Mouse (Mus musculus): Measurements from ENCODE around the gene Tex14.
"Not testable (repeated sequence)": the region's sequence is repeated elsewhere in the genome, so short reads cannot be mapped to it uniquely, and the experiment has no call there.

Tex14 gene

GRCm38 (mm10) chr11:87448476-87449199, 43.8 kb downstream of the Tex14 start:
- peak; percentile 68 for DNase-seq (ENCODE audit: low spot score)

GRCm38 (mm10) chr11:87449200-87449547, 44.3 kb downstream of the Tex14 start:
- DNase-seq (ENCODE audit: low spot score) = no peak

GRCm38 (mm10) chr11:87449847-87450246, 45.0 kb downstream of the Tex14 start:
- DNase-seq (ENCODE audit: low spot score) = not testable (repeated sequence)

- DNase-seq (ENCODE audit: low spot score) = not testable (repeated sequence)
These were observed 47.9 kb downstream of the Tex14 start for GRCm38 (mm10) chr11:87452779-87453178.

- DNase-seq (ENCODE audit: low spot score) = no peak
These were observed 48.6 kb downstream of the Tex14 start for GRCm38 (mm10) chr11:87453216-87454034.

- no peak for DNase-seq (ENCODE audit: low spot score)
These were observed 49.3 kb downstream of the Tex14 start for GRCm38 (mm10) chr11:87454035-87454690.

- no peak for DNase-seq (ENCODE audit: low spot score)
These were observed 50.7 kb downstream of the Tex14 start for GRCm38 (mm10) chr11:87455573-87455972.

GRCm38 (mm10) chr11:87455984-87456383, 51.1 kb downstream of the Tex14 start:
- no peak for DNase-seq (ENCODE audit: low spot score)

GRCm38 (mm10) chr11:87460566-87460965, 55.7 kb downstream of the Tex14 start:
- no peak for DNase-seq (ENCODE audit: low spot score)

- DNase-seq (ENCODE audit: low spot score) = peak; percentile 66
These were observed 57.1 kb downstream of the Tex14 start for GRCm38 (mm10) chr11:87461780-87462460.

- DNase-seq (ENCODE audit: low spot score) = peak; percentile 66
These were observed 57.8 kb downstream of the Tex14 start for GRCm38 (mm10) chr11:87462461-87463242.

GRCm38 (mm10) chr11:87463243-87463540, 58.3 kb downstream of the Tex14 start:
- DNase-seq (ENCODE audit: low spot score) = no peak

GRCm38 (mm10) chr11:87463792-87464430, 59.0 kb downstream of the Tex14 start:
- DNase-seq (ENCODE audit: low spot score) = not testable (repeated sequence)

- DNase-seq (ENCODE audit: low spot score) = no peak
These were observed 61.2 kb downstream of the Tex14 start for GRCm38 (mm10) chr11:87465990-87466593.

- no peak for DNase-seq (ENCODE audit: low spot score)
These were observed 62.8 kb downstream of the Tex14 start for GRCm38 (mm10) chr11:87467491-87468277.

GRCm38 (mm10) chr11:87468278-87468655, 63.4 kb downstream of the Tex14 start:
- DNase-seq (ENCODE audit: low spot score) = no peak

- DNase-seq (ENCODE audit: low spot score) = no peak
These were observed 63.9 kb downstream of the Tex14 start for GRCm38 (mm10) chr11:87468706-87469315.

- peak; percentile 38 for DNase-seq (ENCODE audit: low spot score)
These were observed 66.2 kb downstream of the Tex14 start for GRCm38 (mm10) chr11:87470807-87471698.

GRCm38 (mm10) chr11:87471699-87471997, 66.8 kb downstream of the Tex14 start:
- not testable (repeated sequence) for DNase-seq (ENCODE audit: low spot score)
